Mouse (Mus musculus): ENCODE measurements around the gene Upb1. TPM values are rescaled to one million over a fixed set of nuclear protein-coding genes. Genes with fewer than 3 reads are reported as not detected.
"Not testable (repeated sequence)": the region's sequence is repeated elsewhere in the genome, so short reads cannot be mapped to it uniquely, and the experiment has no call there.

Upb1 gene
- polyA plus RNA-seq, 1 experiment from 2014 or later: 0.49 TPM

GRCm38 (mm10) chr10:75396966-75397365 lies 3.9 kb upstream of the Upb1 start:
- no peak for ATAC-seq (ENCODE audit: insufficient number of reproducible peaks, insufficient read depth, low FRiP score, low TSS enrichment)
- 45% methylated on average over 14 of the region's 14 CpGs for WGBS
- no peak overlapping the region for H3K27ac ChIP-seq
- H3K36me3 ChIP-seq: no peaks in the 10 kb centered on the region
- no peak overlapping the region for H3K9ac ChIP-seq
- peaks cover 4% of the 10 kb centered on the region; the same call in 1 of the 2 replicates for H3K4me1 ChIP-seq
- no peak overlapping the region for H3K4me2 ChIP-seq (replicated peaks)
- H3K9me3 ChIP-seq: no peaks in the 10 kb centered on the region
- no peaks in the 10 kb centered on the region for H3K27me3 ChIP-seq
- H3K4me3 ChIP-seq: no peak overlapping the region

GRCm38 (mm10) chr10:75405916-75406315 lies 5.0 kb downstream of the Upb1 start:
- H3K4me2 ChIP-seq (replicated peaks): no peak overlapping the region
- no peak for ATAC-seq (ENCODE audit: insufficient number of reproducible peaks, insufficient read depth, low FRiP score, low TSS enrichment)
- H3K36me3 ChIP-seq: no peaks in the 10 kb centered on the region
- H3K9me3 ChIP-seq: no peaks in the 10 kb centered on the region
- no peak overlapping the region for H3K4me3 ChIP-seq
- no peaks in the 10 kb centered on the region for H3K4me1 ChIP-seq
- no peaks in the 10 kb centered on the region for H3K27me3 ChIP-seq
- WGBS: 88% methylated on average over 8 of the region's 8 CpGs
- H3K9ac ChIP-seq: no peak overlapping the region
- no peak overlapping the region for H3K27ac ChIP-seq

DNA sequence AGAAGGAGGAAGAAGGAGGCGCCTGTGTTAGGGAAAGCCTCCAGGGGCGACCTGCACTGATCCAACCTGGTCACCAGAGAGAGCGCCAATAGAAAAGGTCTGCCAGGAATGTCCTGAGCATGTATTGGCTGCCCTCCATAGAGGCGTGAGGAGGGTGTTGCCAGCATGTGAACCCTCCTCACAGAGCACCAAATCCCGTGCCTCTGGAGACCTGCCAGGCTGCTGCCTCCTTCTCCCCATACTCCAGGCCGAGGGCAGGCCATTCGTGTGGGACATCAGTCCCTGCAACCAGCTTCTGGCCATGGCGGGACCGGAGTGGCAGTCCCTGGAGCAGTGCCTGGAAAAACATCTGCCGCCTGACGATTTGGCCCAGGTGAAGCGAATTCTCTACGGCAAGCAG lies 5.8 kb downstream of the Upb1 start:
- H3K27ac ChIP-seq: no peak overlapping the region
- H3K9me3 ChIP-seq: no peaks in the 10 kb centered on the region
- 50% methylated on average over 13 of the region's 13 CpGs for WGBS
- no peaks in the 10 kb centered on the region for H3K4me1 ChIP-seq
- no peaks in the 10 kb centered on the region for H3K36me3 ChIP-seq
- no peak for ATAC-seq (ENCODE audit: insufficient number of reproducible peaks, insufficient read depth, low FRiP score, low TSS enrichment)
- H3K4me2 ChIP-seq (replicated peaks): no peak overlapping the region
- no peak overlapping the region for H3K9ac ChIP-seq
- no peaks in the 10 kb centered on the region for H3K27me3 ChIP-seq
- no peak overlapping the region for H3K4me3 ChIP-seq

DNA sequence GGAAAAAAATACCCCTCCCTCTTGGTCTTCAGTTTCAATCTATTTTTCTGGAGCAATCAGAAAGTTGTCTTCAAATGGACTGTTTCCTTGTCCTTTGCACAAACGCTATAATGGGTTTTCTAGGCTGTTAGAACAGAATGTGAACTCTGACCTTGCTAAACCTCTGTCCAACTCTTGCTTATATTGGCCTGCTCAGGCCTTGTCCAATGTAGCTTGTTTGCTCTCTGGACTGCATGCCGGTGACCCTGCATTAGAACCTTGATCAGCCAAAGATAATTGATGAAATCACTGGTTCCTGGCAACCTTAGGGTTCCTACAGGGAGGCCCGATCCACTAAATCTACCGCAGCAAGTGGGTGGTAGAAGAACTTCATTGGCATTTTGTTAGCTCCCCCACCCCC lies 6.8 kb downstream of the Upb1 start:
- Histone ChIP-seq H3K9me3 (no peaks in the 10 kb centered on the region), H3K4me2 (replicated peaks) (no peak overlapping the region), H3K4me1 (0 out of 2 replicates have a peak, but pooled peaks cover 2% of the 10 kb centered on the region), H3K27ac (no peak overlapping the region), H3K36me3 (no peaks in the 10 kb centered on the region), H3K9ac (no peak overlapping the region), H3K4me3 (no peak overlapping the region), H3K27me3 (no peaks in the 10 kb centered on the region)
- 72% methylated on average over 4 of the region's 4 CpGs for WGBS
- ATAC-seq (ENCODE audit: insufficient number of reproducible peaks, insufficient read depth, low FRiP score, low TSS enrichment): no peak

DNA sequence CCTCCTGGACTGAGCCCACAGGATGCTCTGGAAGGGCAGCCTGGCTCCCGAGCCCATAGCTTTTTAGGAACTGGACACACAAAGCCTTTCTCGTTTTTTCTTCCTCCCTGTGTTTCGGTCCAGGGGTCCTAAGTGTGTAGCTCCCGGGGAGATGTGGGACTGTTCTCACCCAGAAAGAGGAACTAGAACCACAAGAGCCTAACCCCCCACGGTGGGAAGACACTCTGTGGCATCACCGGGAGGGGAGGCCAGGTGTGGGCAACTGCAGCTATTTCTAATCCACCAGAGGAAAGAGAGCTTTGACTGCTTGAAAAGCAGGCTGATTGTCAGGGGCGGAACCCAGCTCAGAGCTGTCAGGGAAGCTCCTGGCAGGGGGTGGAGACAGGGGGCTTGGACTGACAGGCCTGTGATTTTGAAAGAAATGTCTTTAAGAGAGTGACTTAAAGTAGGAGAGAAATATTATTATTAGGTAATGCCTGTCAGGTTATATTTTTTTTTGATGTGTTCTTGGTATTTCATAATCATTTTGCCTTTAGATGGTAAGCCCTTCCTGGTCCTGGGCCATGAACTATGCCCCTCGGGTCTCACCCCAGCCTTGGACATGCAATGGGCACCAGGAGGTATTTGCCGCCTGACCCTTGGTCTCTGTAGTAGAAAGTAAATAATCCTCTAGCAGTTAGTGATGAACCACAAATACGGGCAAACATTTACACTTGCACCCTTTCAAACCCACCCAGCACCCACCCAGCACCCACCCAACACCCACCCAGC lies 10.6 kb downstream of the Upb1 start:
- not testable (repeated sequence) for H3K9me3 ChIP-seq; H3K36me3 ChIP-seq; H3K9ac ChIP-seq; H3K27me3 ChIP-seq; ATAC-seq (ENCODE audit: insufficient number of reproducible peaks, insufficient read depth, low FRiP score, low TSS enrichment); H3K4me2 ChIP-seq (replicated peaks); H3K4me1 ChIP-seq; H3K4me3 ChIP-seq
- H3K27ac ChIP-seq: 0 out of 2 replicates have a peak overlapping the region, but pooled peaks have one; percentile 17
- 45% methylated on average over 10 of the region's 10 CpGs for WGBS

DNA sequence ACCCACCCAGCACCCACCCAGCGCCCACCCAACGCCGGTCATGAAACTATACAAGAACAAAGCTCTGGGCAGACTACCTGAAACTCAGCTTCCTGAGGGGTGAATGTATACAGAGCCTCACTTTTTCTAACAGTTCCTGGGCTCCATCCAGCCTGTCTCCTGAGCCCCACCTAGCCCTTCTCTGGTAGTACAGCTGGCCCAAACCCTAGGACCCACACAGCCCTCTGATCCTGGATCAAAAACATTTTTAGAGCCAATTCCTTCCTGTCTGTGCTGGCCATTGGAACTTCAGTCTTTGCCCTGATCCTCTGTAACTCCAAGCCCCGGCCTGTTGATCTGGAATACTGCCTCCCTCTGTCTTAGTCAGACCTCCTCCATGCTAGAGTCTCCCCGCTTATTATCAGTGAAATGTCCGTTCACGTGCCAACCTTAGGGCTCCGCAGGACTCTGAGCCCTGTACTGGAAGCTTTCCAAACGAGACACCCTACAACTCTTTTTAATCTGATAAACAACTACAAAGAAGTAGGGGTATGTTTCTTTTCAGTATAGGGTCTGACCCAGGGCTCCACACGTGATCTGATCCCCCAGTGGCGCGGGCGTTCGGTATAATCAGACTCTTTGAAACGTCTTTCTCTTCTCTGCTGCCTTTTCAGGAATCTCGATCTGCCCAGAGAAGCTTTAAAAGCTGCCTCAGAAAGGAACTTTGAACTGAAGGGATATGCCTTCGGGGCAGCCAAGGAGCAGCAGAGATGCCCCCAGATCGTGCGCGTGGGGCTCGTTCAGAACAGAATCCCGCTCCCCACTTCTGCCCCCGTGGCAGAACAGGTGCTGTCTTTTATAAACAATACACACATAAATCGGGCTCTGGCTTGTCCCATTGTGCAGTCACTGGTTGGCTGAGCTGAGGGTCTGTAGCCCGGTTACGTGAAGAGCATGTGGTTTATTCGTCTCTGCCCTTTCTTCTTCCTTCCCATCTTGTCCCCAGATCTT lies 11.5 kb downstream of the Upb1 start:
- Histone ChIP-seq H3K36me3 (no peaks in the 10 kb centered on the region), H3K4me2 (replicated peaks) (0 out of 2 replicates have a peak overlapping the region, but pooled peaks have one; percentile 13), H3K27me3 (no peaks in the 10 kb centered on the region), H3K4me3 (no peak overlapping the region), H3K4me1 (0 out of 2 replicates have a peak, but pooled peaks cover 5% of the 10 kb centered on the region), H3K27ac (no peak overlapping the region), H3K9me3 (no peaks in the 10 kb centered on the region), H3K9ac (no peak overlapping the region)
- ATAC-seq (ENCODE audit: insufficient number of reproducible peaks, insufficient read depth, low FRiP score, low TSS enrichment): no peak
- WGBS: 56% methylated on average over 27 of the region's 27 CpGs

DNA sequence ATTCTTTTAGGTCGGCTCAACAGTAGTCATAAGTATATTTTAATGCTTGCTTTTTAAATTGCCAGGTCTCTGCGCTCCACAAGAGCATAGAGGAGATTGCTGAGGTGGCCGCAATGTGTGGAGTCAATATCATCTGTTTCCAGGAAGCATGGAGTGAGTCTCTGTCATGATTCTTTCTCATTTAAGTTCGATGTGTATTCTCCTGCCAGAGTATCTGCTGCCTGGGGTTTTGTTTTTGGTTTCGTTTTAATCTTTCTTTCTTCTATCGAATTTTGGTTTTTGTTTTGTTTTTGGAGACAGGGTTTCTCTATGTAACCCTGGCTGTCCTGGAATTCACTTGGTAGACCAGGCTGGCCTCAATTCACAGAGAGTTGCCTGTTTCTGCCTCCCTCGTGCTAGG lies 14.0 kb downstream of the Upb1 start:
- H3K36me3 ChIP-seq: no peaks in the 10 kb centered on the region
- H3K27me3 ChIP-seq: no peaks in the 10 kb centered on the region
- H3K4me3 ChIP-seq: no peak overlapping the region
- no peak overlapping the region for H3K4me2 ChIP-seq (replicated peaks)
- WGBS: 85% methylated on average over 7 of the region's 7 CpGs
- no peak for ATAC-seq (ENCODE audit: insufficient number of reproducible peaks, insufficient read depth, low FRiP score, low TSS enrichment)
- H3K27ac ChIP-seq: no peak overlapping the region
- H3K4me1 ChIP-seq: 0 out of 2 replicates have a peak, but pooled peaks cover 5% of the 10 kb centered on the region
- no peaks in the 10 kb centered on the region for H3K9me3 ChIP-seq
- H3K9ac ChIP-seq: no peak overlapping the region

- Histone ChIP-seq H3K4me1 (0 out of 2 replicates have a peak, but pooled peaks cover 5% of the 10 kb centered on the region), H3K27me3 (no peaks in the 10 kb centered on the region), H3K27ac (no peak overlapping the region), H3K4me3 (no peak overlapping the region), H3K4me2 (replicated peaks) (no peak overlapping the region), H3K9me3 (no peaks in the 10 kb centered on the region), H3K36me3 (no peaks in the 10 kb centered on the region), H3K9ac (no peak overlapping the region)
- 95% methylated on average over 8 of the region's 8 CpGs for WGBS
- no peak for ATAC-seq (ENCODE audit: insufficient number of reproducible peaks, insufficient read depth, low FRiP score, low TSS enrichment)
Observed at GRCm38 (mm10) chr10:75417363-75418042, 16.6 kb downstream of the Upb1 start.

- ATAC-seq (ENCODE audit: insufficient number of reproducible peaks, insufficient read depth, low FRiP score, low TSS enrichment): no peak
- Histone ChIP-seq H3K4me3 (no peak overlapping the region), H3K27me3 (no peaks in the 10 kb centered on the region), H3K27ac (no peak overlapping the region), H3K9ac (no peak overlapping the region), H3K4me1 (no peaks in the 10 kb centered on the region), H3K36me3 (no peaks in the 10 kb centered on the region), H3K9me3 (no peaks in the 10 kb centered on the region), H3K4me2 (replicated peaks) (no peak overlapping the region)
- 50% methylated on average over 4 of the region's 4 CpGs for WGBS
Observed at GRCm38 (mm10) chr10:75418747-75419146, 17.8 kb downstream of the Upb1 start.

DNA sequence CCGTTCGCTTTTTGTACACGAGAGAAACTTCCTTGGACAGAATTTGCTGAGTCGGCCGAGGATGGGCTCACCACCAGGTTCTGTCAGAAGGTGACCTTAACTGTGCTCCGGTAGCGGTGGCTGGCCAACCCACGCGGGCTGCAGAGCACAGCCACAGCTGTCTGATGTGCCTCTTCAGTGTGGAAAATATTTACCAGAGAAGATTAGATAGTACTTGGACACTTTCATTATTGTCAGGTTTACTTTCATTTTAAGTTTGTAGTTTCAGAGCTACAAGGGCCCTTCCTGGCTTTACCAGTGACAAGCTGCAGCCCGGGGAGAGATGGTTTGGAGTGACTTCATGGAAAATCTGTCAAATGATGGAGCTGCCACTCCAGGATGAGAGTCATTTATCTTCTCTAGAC lies 23.6 kb downstream of the Upb1 start:
- H3K27me3 ChIP-seq: no peaks in the 10 kb centered on the region
- 93% methylated on average over 10 of the region's 10 CpGs for WGBS

More for the DNA sequence above, 23.6 kb downstream of the Upb1 start:
- no peaks in the 10 kb centered on the region for H3K36me3 ChIP-seq
- ATAC-seq (ENCODE audit: insufficient number of reproducible peaks, insufficient read depth, low FRiP score, low TSS enrichment): no peak
- H3K9ac ChIP-seq: no peak overlapping the region
- no peak overlapping the region for H3K4me3 ChIP-seq
- no peaks in the 10 kb centered on the region for H3K4me1 ChIP-seq
- no peak overlapping the region for H3K27ac ChIP-seq
- H3K4me2 ChIP-seq (replicated peaks): no peak overlapping the region
- H3K9me3 ChIP-seq: no peaks in the 10 kb centered on the region
